Mouse (Mus musculus): Measurements from ENCODE around the gene Syt2.

GRCm38 (mm10) chr1:134711653-134712052 is 65.2 kb downstream of the Syt2 start:
- TF ChIP-seq CTCF (IDR thresholded peaks at IDR 0.05; ENCODE audit: control insufficient read depth, insufficient read depth, low read length) (no peak), POLR2A (IDR thresholded peaks at IDR 0.05; ENCODE audit: borderline replicate concordance, control insufficient read depth, low read depth, low read length) (no peak)

All from bone marrow, adult 2 months (tissue).